Mouse (Mus musculus): ENCODE measurements at regions not wholly inside any gene's neighbourhood (a gene's known extent, or its start where the extent isn't known, plus 50 kb on each side); places are given as distances from the start of the nearest gene placed in this dataset.

GRCm38 (mm10) chr12:97921349-97922264 is 337.7 kb downstream of the Galc start:
- no peak for TF ChIP-seq CTCF (IDR thresholded peaks at IDR 0.05; ENCODE audit: low read depth, low read length)
- TF ChIP-seq POLR2A (IDR thresholded peaks at IDR 0.05; ENCODE audit: borderline replicate concordance, low read depth, low read length): no peak
